Mouse (Mus musculus) retina, postnatal 1 day (tissue): ENCODE data around the gene Eml6.
A peak's percentile ranks its signal among the peaks of the same experiment; 100 is the strongest.
"Not testable (repeated sequence)": the region's sequence is repeated elsewhere in the genome, so short reads cannot be mapped to it uniquely, and the experiment has no call there.

Experiments
- DNase-seq: peaks from one replicate; pipeline ENCODE4 v3.0.0-alpha.2; 2012

Eml6 gene

GRCm38 (mm10) chr11:29787473-29787872, 238.4 kb downstream of the Eml6 start:
- no peak for DNase-seq

GRCm38 (mm10) chr11:29786583-29787219, 239.1 kb downstream of the Eml6 start:
- DNase-seq = no peak

GRCm38 (mm10) chr11:29779409-29780026, 246.3 kb downstream of the Eml6 start:
- DNase-seq = peak; percentile 48

- DNase-seq = no peak
These were observed 246.9 kb downstream of the Eml6 start for GRCm38 (mm10) chr11:29778936-29779335.

GRCm38 (mm10) chr11:29777964-29778363, 247.9 kb downstream of the Eml6 start:
- no peak for DNase-seq

GRCm38 (mm10) chr11:29774760-29775159, 251.1 kb downstream of the Eml6 start:
- DNase-seq = no peak

GRCm38 (mm10) chr11:29774296-29774695, 251.5 kb downstream of the Eml6 start:
- peak; percentile 88 for DNase-seq

GRCm38 (mm10) chr11:29772279-29772678, 253.6 kb downstream of the Eml6 start:
- DNase-seq = no peak

GRCm38 (mm10) chr11:29770666-29771400, 255.0 kb downstream of the Eml6 start:
- DNase-seq = no peak

GRCm38 (mm10) chr11:29768523-29768922, 257.3 kb downstream of the Eml6 start:
- peak; percentile 69 for DNase-seq

- DNase-seq = no peak
These were observed 259.4 kb downstream of the Eml6 start for GRCm38 (mm10) chr11:29766313-29766982.

- peak; percentile 93 for DNase-seq
These were observed 260.8 kb downstream of the Eml6 start for GRCm38 (mm10) chr11:29765063-29765462.

GRCm38 (mm10) chr11:29762768-29763167, 263.1 kb downstream of the Eml6 start:
- no peak for DNase-seq

GRCm38 (mm10) chr11:29761387-29761786, 264.4 kb downstream of the Eml6 start:
- DNase-seq = no peak

GRCm38 (mm10) chr11:29758617-29759016, 267.2 kb downstream of the Eml6 start:
- DNase-seq = peak; percentile 69

GRCm38 (mm10) chr11:29756007-29756406, 269.8 kb downstream of the Eml6 start:
- not testable (repeated sequence) for DNase-seq

GRCm38 (mm10) chr11:29751648-29752611, 273.9 kb downstream of the Eml6 start:
- no peak for DNase-seq

- DNase-seq = no peak
These were observed 274.8 kb downstream of the Eml6 start for GRCm38 (mm10) chr11:29751013-29751412.

- DNase-seq = no peak
These were observed 276.4 kb downstream of the Eml6 start for GRCm38 (mm10) chr11:29749468-29749829.

GRCm38 (mm10) chr11:29748750-29749467, 276.9 kb downstream of the Eml6 start:
- DNase-seq = no peak

- DNase-seq = no peak
These were observed 278.0 kb downstream of the Eml6 start for GRCm38 (mm10) chr11:29747881-29748280.

GRCm38 (mm10) chr11:29747365-29747764, 278.5 kb downstream of the Eml6 start:
- DNase-seq = no peak
